Mouse (Mus musculus): ENCODE results near the gene Slc38a10.

Gene Slc38a10

DNA sequence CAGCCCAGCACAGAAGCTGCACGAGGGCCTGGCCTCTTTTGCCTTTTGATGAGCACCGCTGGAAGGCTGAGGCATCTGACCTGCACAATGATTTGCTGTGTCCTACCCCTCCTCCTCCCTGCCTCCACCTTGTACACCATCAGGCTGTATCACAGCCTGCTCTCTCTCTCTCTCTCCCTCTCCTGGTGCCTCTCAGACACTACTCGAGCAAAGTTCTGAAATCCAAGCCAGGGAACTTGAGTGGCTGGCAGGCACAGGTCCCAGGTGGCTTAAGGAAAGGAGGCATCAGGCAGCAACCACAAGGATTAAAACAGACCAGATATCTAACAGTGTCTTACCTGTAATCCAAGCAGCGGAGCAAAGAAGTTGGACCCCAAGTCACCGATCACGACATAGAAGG is 10.9 kb downstream of the Slc38a10 start:
- no peak for DNase-seq (ENCODE audit: extremely low spot score)

DNA sequence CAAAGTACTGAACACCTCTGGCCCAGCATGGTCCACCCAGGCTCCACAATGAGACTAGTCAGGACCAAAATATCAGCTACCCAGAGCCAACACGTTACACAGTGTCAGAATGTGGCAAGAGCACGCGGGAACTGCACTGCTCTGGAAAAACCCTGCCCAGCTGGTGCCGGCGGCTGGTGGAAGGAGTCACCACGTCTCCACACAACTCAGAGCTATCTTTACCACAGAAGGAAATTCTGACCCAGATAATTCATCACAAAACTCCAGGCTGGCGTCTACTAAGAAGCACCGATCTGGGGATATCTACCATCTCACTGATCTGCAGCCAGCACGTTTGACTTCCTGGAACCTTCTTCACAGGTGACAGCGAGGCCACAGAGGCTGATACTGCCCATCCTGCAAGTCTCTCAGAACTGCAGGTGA is 11.8 kb downstream of the Slc38a10 start:
- no peak for DNase-seq (ENCODE audit: extremely low spot score)

DNA sequence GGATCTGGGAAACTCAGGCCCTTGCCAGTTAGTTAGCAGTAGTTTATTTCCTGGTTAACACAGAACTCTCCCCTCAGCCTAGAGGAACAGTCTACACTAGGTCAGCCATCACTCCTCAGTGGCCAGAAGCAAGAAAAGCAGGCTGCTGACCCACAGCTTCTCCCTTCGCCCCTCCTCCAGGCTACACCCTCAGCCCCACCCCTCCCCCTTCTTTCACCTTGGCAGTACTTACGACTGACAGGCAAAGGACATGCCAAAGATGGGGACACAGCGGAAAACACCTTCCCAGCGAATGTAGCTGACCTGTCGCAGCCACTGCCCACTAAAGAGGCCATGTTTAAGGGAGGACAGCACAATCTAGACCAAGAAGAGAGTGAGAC is 13.5 kb downstream of the Slc38a10 start:
- no peak for DNase-seq (ENCODE audit: extremely low spot score)

DNA sequence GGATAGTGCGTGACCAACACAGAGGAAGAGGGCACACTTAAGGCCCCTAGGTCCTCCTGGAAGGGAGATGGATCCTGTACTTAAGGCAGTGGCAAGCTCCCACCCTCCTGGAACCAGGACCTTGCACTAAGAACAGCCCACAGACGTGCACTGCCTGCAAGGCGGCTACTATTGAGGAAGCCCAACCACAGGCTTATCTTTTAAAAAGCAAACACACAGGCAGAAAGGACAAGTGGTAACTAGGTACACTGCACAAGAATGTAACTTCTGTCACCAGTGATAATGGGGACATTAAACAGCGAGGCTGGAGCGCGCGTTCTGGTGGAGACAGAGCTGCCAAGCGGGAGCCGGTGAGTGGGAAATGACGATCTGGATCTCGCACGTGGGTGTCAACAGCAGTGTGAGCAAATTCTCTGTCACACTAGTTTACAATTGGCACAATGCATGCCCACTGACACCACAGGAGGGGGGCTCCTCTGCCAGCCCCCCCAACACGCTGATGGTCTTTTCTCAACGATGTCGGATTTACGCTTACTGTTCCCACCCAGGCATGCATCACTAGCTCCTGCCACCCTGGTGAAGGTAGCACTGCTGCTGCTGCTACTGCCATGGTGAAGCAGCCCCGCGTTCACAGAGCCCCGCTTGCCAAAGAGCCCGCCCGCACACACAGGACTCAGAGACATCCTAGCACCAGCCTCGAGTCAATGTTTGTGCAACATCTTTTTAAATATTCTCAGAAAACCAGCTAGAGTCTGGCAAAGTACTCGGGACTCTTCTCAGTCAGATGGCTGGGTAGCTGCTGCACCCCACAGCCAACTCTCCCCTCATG is 14.1 kb downstream of the Slc38a10 start:
- no peak for DNase-seq (ENCODE audit: extremely low spot score)

DNA sequence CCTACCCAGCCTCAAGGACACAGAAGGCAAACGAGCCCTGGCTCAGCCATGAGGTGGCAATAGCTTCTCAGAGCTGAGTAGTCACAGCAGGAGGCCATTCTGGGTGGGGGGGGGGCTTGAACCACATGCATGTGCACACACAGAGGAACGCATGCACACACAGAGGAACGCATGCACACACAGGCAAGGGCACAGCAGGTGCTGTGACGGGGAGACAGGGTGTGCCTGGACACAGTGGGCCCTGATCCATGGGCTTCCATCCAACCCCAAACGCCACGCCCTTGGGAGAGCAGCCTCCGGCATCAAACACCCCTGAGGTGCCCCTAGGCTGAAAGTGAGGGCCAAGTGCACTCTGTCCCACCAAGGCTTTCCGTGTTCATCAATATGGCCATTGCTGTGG is 15.0 kb downstream of the Slc38a10 start:
- DNase-seq (ENCODE audit: extremely low spot score) = no peak

DNA sequence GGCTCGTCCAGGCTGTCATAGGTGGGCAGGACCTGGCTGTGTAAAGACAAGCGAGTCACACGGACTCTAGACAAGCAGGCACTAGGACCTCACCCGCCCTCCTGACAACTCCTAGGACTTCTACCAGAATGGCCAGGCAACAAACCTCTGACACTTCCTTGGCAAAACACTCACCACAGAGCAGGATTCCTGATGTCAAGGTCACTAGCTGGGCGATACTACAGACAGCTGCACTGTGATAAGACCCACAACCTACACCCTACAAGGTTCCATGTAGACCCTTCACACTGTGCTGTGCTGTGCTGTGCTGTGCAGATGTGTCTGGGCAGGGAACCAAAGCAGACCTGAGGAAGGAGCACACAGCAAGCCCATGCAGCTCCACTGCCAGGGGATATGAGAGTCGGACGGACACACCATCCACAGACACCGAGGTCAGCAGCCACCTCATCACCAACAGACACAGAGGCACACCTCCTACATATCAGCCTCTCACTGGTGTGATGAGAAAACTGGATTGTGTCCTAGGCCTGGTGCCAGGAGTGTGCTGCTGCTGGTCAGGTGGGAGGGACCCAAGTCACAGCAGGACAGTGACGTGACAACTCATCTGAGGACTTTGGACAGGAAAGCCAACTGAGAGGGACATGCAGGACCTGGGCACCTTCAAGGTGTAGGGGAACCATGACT is 16.2 kb downstream of the Slc38a10 start:
- DNase-seq (ENCODE audit: extremely low spot score) = no peak

DNA sequence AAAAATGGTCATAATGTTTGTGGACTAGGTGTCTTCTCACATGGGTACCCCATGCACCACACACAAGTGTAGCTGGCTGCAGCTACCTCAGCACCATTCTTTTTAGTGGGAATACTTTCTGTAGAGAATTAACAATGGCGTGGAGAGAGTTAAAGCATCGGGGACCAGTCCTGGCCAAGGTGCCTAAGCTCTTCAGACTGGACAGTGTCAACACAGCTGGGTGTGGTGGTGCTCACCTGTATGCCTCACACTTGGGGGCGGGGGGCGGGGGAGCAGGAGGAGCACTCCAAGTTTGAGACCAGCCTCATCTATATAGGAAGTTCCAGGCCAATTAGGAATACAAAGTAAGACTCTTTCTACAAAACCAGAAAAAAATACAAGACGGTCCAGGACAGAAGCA is 17.0 kb downstream of the Slc38a10 start:
- no peak for DNase-seq (ENCODE audit: extremely low spot score)

DNA sequence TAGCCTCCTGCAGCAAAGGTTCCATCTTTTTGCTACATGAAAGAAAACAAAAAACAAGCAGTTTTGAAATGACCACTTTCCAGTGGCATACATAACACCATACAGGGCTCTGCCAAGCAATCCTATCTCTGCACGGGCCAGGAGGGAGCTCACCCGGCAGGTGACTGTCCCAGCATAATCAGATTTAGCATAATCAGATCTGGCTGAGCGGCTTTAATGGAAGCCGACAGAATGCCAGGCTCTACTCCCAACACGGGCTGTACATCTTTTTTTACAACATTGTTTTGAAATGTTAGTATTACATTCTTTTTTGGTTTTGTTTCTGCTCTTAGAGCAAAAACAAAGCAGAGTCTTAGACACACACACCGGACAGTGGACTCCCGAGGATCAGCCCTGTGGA is 21.9 kb downstream of the Slc38a10 start:
- DNase-seq (ENCODE audit: extremely low spot score) = no peak

DNA sequence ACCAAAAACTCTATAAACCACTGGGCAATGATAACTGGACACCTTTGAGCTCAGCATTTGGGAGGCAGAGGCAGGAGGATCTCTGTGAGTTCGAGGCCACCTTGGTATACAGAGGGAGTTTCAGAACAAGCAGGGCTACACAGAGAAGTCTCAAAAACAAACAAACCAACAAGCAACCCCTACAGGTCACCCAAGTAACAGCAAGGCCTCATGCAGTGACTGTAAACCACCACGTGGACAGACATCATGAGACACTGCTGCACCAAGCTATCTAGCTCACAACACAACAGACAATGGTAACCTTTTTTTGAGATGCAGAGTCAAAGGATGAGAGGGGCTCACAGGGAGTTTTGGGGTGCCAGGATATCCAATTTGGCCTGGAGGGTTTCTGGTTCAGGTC is 24.3 kb downstream of the Slc38a10 start:
- DNase-seq (ENCODE audit: extremely low spot score) = no peak

DNA sequence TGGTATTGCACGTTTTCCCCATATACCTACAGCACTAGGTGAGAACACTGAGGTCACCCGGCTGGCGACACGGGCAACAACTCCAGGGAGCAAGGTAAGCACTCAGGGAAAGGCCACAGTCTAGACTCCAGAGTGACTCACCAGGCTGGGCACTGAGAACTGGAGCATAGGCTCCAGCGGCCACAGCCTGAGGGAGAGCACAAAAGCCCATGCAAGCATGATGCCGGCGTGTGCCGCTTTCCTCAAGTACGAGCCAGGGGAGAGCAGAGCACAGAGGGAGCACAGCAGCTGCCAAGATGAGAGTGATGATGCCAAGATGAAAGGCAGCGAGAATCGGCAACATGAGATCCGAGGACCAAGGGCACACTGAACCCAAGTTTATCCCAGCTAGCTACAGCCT is 29.0 kb downstream of the Slc38a10 start:
- no peak for DNase-seq (ENCODE audit: extremely low spot score)

DNA sequence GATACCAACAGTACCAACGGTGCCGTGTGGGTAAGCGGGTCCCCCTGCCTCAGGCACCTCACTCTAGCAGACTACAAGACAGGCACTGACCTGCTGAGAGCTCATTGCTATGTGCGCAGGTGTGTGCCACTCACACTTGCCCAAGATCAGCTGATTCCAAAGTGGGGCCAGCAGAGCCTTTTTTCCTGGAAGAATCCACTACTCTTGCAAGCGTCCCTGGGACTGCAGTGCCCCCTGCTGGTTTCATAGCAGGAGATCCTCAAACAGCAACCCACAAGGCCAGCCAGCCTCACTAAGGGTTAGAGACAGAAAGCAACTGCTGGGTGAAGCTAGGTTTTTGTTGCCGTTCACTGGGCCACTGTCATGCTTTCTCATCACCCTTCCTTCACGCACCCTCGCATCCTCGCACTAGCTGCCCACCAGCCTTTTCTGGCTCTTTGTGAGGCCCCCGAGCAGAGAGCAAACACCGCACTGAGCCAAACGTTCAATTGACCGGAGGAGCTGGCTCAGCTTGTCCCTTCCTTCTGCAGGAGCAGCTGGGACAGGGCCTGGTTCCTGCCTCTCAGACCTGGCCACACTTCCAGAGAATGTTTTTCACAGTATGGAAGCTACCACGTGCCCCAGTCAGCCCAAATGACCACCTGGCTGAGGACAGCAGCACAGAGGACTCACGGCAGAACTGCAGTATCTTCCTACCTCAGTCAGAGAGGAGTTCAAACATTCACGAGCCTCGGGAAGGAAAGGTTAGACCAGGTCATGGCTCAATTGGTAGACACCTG is 30.3 kb downstream of the Slc38a10 start:
- peak; percentile 44 for DNase-seq (ENCODE audit: extremely low spot score)

DNA sequence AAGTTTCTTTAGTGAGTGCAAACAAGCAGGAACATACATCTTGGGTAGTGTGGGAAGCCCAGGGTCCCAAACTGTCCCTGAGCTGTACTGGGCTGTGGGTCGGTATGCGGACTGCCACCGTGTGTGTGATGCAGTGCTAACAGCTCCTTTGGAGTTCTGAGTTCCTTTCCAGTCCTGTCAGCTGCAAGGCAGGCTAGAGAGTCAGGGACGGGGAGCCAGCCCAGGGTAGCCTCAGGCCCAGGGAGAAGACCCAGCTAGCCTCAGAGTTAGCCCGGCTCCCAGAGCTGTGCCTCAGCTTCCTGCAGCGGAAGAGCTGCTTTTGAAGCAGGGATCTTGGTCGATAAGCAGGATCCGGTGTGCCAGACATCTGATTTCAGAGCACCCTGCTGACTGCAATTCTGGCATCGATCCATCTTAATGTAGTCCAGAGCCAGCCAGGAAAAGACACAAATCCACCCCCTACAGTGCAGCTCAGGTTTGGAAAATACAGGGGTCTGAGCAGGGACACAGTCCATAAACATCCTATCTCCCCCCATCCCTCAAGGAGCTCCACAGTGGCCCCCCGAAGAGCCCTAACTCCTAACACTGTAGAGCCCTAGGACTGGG is 31.1 kb downstream of the Slc38a10 start:
- no peak for DNase-seq (ENCODE audit: extremely low spot score)

DNA sequence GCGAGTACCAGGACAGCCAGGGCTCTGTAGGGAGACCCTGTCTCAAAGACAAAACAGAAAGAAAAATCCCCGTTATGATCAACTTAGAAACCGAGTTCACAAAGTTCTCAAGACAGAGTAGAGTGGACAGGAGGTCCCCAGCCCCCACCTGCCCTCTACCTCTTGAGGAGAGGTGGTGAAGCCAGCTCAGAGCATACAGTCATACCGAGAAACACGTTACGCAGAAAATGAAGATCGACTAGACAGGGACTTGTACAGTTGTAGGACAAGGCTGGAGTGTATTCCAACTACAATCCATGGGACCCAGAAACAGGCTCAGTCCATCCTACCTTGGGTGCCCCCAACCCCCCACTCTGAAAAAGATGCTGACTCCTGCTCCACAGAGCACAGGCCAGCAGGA is 32.0 kb downstream of the Slc38a10 start:
- no peak for DNase-seq (ENCODE audit: extremely low spot score)

DNA sequence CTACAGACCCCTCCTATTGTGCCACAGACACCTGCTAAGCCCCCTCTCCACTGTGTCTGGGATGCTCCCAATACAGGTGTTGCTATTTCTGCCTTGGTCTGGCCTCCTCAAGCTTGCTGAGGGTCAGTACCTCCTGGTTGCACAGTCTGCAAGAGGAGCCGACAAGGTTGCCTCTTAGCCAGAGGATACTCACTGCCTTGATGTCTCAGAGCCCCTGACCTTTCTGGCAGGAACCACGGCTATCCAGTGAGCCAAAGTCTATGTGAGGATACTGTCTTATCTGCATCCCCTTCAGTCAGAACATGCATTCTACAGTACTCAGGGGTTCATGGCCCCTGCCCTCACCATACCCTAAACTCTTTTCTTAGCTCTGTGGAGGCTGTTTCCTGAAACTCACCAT is 33.5 kb downstream of the Slc38a10 start:
- DNase-seq (ENCODE audit: extremely low spot score) = no peak

DNA sequence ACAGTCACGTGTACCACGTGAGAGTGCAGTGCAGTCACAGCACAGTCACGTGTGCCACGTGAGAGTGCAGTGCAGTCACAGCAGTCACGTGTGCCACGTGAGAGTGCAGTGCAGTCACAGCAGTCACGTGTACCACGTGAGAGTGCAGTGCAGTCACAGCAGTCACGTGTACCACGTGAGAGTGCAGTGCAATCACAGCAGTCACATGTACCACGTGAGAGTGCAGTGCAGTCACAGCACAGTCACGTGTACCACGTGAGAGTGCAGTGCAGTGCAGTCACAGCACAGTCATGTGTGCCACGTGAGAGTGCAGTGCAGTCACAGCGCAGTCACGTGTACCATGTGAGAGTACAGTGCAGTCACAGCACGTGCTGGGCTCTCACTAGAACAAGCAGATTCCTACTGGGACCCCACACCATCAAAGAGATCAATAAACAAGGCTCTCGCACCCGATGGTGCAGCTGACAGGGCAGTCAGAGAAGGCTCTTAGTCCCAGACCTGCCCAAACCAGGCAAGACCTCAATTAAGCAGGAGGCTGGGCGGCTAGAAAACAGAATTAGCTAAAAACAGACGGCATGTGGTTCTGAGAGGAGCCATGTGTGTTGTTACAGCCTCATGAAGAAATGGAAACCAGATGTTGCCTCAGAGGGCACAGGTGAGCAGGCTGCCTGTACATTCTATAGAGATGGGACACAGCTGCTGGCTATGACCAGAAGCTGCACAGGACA is 36.5 kb downstream of the Slc38a10 start:
- DNase-seq (ENCODE audit: extremely low spot score) = no peak

DNA sequence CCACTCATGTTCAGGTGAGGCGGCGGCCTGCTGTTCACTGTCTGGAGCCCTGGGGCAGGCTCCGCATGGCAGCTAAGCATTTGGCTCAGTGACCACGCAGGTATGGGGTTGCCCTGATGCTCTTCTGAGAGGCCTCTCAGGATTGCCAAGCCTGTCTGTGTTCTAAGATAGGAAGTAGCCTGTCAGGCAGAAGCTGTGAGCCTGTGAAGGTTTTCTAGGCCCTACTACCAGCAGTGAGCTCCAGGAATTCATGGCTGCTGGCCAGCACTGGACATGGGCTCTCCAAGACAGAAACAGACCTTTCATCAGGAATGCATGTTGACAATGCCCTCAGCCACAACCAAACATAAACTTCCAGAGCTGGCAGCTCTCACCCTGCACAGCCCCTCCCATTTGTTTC is 39.0 kb downstream of the Slc38a10 start:
- no peak for DNase-seq (ENCODE audit: extremely low spot score)

DNA sequence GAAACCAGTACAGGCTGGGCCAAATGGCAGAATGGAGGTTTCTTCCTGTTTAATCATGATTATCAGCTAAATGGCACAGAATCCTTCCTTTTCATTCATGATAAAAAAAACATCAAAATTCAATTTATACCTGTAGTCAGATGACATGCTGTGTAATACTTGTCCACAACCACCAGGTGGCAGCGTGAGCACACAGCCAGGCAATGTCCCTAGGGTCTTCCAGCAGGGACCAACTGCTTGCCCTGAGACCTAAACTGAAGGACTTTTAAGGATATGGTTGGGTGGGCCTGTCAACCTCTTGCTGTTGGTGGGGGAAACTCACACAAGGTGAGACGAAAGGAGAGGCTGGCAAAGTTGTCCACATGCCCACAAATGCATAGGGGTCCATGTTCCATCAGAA is 40.1 kb downstream of the Slc38a10 start:
- DNase-seq (ENCODE audit: extremely low spot score) = peak; percentile 71

DNA sequence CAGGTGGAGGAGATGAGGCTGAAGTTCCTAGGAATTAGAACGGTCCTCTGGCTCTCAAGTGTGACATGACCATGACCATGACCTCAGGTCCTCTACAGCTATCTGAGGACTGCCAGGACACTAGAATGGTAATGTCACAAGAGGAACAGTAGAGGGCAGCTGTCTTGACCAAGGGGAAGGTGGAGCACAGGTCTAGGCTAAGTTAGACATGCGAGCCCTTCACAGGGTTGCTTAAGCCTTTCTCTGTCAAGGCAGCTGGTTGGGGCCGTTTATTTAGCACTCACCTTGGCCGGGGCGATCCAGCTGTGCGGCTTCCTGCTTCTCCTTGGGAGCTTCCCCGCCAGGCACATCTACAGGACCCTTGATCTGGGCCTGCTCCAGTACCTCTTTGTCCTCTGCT is 40.6 kb downstream of the Slc38a10 start:
- no peak for DNase-seq (ENCODE audit: extremely low spot score)

DNA sequence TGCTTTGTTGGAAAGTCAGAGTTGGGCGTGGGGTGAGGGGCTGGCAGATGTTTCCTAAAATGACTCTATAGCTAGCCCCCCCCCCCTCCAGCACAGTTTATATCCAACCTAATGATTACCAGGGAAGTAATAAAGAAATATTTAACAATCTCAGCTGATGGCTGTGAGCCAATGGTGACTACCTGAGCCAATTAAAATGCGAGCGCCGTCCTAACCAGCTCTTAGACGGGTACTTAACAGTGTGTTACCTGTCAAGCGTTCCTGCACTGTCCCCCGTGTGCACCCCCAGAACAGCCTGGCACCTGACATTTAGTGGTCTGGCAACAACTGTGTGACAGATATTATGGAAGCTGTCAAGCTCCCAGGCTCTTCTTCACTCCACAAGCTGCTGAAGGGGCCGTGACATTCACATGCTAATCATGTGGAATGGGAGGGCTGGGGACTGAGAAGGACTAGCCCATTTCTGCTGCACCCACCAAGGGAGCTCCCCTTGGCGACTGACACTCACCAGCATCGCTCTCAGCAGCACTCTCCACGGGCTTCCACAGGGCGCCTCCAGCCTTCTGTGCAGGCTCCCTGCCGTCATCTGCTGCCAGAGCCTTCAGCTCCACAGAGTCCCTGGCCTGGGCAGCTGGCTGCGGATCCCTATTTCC is 41.5 kb downstream of the Slc38a10 start:
- no peak for DNase-seq (ENCODE audit: extremely low spot score)

DNA sequence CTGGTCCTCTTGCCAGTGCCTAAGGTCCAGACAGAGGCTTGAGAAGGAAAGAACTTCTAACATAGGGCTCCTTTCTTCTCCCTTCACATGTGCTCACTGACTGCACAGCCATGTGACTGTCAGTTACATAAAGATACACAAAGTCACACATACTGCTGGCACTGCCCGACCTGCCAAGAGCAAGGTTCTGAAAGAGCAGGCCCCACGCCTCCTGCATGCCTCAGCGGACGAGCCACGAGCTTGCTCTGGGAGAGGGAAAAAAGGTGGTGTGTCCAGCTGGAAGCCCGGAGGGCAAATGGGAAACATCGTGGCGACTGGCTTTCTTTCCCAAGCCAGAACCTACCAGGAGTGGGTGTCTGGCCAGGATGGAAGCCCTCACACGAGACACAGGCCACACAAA is 43.4 kb downstream of the Slc38a10 start:
- no peak for DNase-seq (ENCODE audit: extremely low spot score)

DNA sequence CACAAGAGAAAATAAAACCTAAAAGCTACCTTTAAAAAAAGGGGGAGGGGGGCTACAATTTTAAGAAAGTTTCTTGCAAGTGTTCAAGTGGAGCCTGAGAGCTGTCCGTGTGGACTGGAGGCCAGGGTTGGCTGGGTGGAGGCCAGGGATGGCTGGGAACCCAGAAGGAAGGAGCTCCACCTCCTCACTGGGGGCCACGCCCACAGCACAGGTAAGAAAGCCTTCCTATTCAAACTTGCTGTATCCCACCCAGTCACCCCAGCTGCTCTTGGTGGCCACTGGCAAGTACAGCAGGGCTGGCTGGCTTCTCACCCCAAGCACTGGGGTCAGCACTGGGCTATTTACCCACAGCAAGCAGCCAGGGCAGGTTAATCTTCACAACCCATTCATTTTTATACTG is 44.1 kb downstream of the Slc38a10 start:
- no peak for DNase-seq (ENCODE audit: extremely low spot score)
